Mouse (Mus musculus): ENCODE results near the gene Bivm.

GRCm38 (mm10) chr1:44102259-44102717, 16.5 kb upstream of the Bivm start, which contains the start of gene Tex30:
- TF ChIP-seq POLR2A (IDR thresholded peaks at IDR 0.05; ENCODE audit: borderline replicate concordance, control insufficient read depth, low read depth, low read length) (peak; percentile 92), CTCF (IDR thresholded peaks at IDR 0.05; ENCODE audit: control insufficient read depth, insufficient read depth, low read length) (no peak)
